Mouse (Mus musculus): ENCODE measurements around the gene Gm10188. TPM values are rescaled to one million over a fixed set of nuclear protein-coding genes. Genes with fewer than 3 reads are reported as not detected.

The Gm10188 gene
- polyA plus RNA-seq, 1 experiment from 2014 or later = not detected

DNA sequence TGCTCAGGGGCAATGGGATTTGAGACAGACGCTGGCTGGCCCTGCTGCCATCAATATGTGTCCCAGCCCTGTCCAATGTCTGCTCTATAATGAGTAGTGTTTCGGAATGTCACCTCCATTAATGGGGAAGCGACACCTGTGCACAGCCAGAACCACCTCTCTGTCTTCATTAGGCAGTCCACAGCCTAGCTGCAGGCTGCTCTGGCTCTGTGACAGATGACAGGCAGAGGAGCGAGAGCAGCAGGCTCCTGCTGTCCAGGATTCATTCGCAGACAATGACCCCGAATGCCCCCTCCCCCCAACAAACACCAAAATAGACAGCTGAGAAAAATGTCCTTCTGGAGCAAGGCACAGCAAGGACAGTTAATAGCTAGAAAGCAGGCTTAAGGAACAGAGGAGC is 16.5 kb downstream of the Gm10188 start:
- H3K36me3 ChIP-seq (ENCODE audit: control insufficient read depth, insufficient read depth, low read length) = no peaks in the 10 kb centered on the region
- no peaks in the 10 kb centered on the region for H3K27me3 ChIP-seq (ENCODE audit: control insufficient read depth, insufficient read depth, low read length)
- no peak for ATAC-seq (ENCODE audit: insufficient number of reproducible peaks, insufficient read depth, low FRiP score, low read depth)
- no peak overlapping the region for H3K4me2 ChIP-seq (replicated peaks; ENCODE audit: low read depth, low read length)
- H3K9ac ChIP-seq (replicated peaks; ENCODE audit: low read depth, low read length) = no peak overlapping the region
- no peaks in the 10 kb centered on the region for H3K9me3 ChIP-seq (ENCODE audit: control insufficient read depth, low read depth, low read length)
- H3K4me1 ChIP-seq (ENCODE audit: control insufficient read depth, insufficient read depth, low read length) = peaks cover 7% of the 10 kb centered on the region
- WGBS = 36% methylated on average over 6 of the region's 6 CpGs
- no peak overlapping the region for H3K27ac ChIP-seq (ENCODE audit: low read length)
- H3K4me3 ChIP-seq (ENCODE audit: low read depth, low read length) = no peak overlapping the region

DNA sequence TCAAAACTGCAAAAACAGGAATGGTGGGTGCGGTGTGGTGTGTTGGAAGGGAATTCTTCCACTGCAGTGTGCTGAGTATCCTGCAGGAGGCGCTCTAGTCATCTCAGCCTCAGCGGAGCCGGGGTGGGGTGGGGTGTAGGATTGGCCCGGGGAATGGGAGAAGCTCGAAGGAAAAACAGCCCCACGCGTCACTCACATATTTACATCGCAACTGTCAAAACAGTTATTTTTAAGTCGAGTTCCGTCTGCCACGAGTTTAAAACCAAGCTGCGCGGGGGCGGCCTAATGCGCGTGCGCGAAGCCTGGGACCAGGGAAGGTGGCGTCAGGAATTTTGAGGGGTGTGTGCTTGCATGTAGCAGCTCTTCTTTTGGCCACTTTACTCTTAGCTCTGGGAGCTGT is 17.3 kb downstream of the Gm10188 start:
- Histone ChIP-seq H3K9ac (replicated peaks; ENCODE audit: low read depth, low read length) (no peak overlapping the region), H3K27me3 (ENCODE audit: control insufficient read depth, insufficient read depth, low read length) (no peaks in the 10 kb centered on the region), H3K27ac (ENCODE audit: low read length) (no peak overlapping the region), H3K36me3 (ENCODE audit: control insufficient read depth, insufficient read depth, low read length) (no peaks in the 10 kb centered on the region), H3K9me3 (ENCODE audit: control insufficient read depth, low read depth, low read length) (no peaks in the 10 kb centered on the region), H3K4me1 (ENCODE audit: control insufficient read depth, insufficient read depth, low read length) (peaks cover 7% of the 10 kb centered on the region), H3K4me2 (replicated peaks; ENCODE audit: low read depth, low read length) (peak overlapping the region; percentile 43), H3K4me3 (ENCODE audit: low read depth, low read length) (peak overlapping the region; percentile 17; the same call in 1 of the 2 replicates)
- 7% methylated on average over 20 of the region's 20 CpGs for WGBS
- no peak for ATAC-seq (ENCODE audit: insufficient number of reproducible peaks, insufficient read depth, low FRiP score, low read depth)

DNA sequence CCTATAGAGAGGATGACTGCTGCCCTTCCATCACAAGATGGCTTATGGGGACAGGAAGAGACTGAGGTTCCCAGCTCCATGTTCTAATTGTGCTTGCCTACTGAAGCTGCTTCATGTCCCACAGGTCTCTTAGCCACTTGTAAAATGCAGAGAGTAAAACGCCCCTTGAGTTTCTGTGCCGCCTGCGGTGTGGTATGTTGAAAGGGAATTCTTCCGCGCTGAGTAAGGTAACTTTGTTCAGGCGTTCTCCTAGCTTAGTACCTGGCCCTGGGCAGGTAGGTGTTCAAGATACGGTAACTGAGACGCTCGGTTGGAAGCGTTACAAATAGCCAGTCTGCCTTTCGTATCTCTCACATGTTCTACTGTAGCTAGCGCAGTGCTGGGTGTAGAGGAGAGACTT is 17.9 kb downstream of the Gm10188 start:
- H3K9me3 ChIP-seq (ENCODE audit: control insufficient read depth, low read depth, low read length) = no peaks in the 10 kb centered on the region
- H3K4me3 ChIP-seq (ENCODE audit: low read depth, low read length) = 0 out of 2 replicates have a peak overlapping the region, but pooled peaks have one; percentile 17
- no peaks in the 10 kb centered on the region for H3K27me3 ChIP-seq (ENCODE audit: control insufficient read depth, insufficient read depth, low read length)
- H3K36me3 ChIP-seq (ENCODE audit: control insufficient read depth, insufficient read depth, low read length) = no peaks in the 10 kb centered on the region
- H3K4me1 ChIP-seq (ENCODE audit: control insufficient read depth, insufficient read depth, low read length) = peaks cover 7% of the 10 kb centered on the region
- no peak overlapping the region for H3K9ac ChIP-seq (replicated peaks; ENCODE audit: low read depth, low read length)
- no peak for ATAC-seq (ENCODE audit: insufficient number of reproducible peaks, insufficient read depth, low FRiP score, low read depth)
- WGBS = 44% methylated on average over 12 of the region's 12 CpGs
- peak overlapping the region; percentile 43 for H3K4me2 ChIP-seq (replicated peaks; ENCODE audit: low read depth, low read length)
- no peak overlapping the region for H3K27ac ChIP-seq (ENCODE audit: low read length)

DNA sequence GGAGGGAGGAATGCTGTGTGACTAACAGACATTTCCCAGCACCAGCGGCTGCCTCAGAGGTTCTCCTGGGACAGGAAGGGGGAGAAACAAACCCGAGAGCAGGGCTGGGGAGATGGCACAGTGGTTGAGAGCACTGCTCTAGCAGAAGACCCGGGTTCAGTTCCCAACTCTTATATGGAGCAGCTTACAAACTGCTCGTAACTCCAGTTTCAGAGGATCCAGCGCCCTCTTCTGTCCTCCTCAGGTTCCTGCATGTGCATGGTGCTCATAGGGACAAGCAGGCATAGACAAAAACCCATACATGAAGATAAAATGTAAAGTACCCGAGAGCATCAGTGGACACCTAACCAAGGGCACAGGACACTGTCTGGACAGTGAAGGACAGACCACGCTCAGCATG is 18.6 kb downstream of the Gm10188 start:
- H3K9ac ChIP-seq (replicated peaks; ENCODE audit: low read depth, low read length) = no peak overlapping the region
- no peak overlapping the region for H3K27ac ChIP-seq (ENCODE audit: low read length)
- H3K36me3 ChIP-seq (ENCODE audit: control insufficient read depth, insufficient read depth, low read length) = no peaks in the 10 kb centered on the region
- H3K4me3 ChIP-seq (ENCODE audit: low read depth, low read length) = no peak overlapping the region
- H3K27me3 ChIP-seq (ENCODE audit: control insufficient read depth, insufficient read depth, low read length) = no peaks in the 10 kb centered on the region
- no peak for ATAC-seq (ENCODE audit: insufficient number of reproducible peaks, insufficient read depth, low FRiP score, low read depth)
- 26% methylated on average over 7 of the region's 7 CpGs for WGBS
- no peaks in the 10 kb centered on the region for H3K9me3 ChIP-seq (ENCODE audit: control insufficient read depth, low read depth, low read length)
- H3K4me2 ChIP-seq (replicated peaks; ENCODE audit: low read depth, low read length) = no peak overlapping the region
- H3K4me1 ChIP-seq (ENCODE audit: control insufficient read depth, insufficient read depth, low read length) = peaks cover 7% of the 10 kb centered on the region

DNA sequence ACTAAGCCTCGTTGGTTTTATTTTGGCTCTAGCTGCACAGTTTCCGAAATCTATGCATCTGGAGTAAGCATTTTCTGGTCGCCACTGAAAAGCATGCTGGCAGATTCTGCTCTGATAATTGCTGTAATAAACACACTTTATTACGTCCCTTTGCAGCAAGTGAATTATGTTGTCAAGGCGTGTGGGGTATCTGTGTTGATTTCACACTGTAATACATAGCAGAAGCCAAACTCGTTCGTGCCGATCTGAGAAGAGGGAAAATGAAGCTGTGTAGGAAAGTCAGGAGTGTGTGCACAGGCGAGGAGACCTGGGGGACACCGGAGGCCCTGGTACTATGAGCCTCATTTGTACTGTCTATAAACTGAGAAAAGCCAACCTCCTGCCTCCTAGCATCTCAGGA is 20.2 kb downstream of the Gm10188 start:
- H3K4me2 ChIP-seq (replicated peaks; ENCODE audit: low read depth, low read length) = no peak overlapping the region
- no peak for ATAC-seq (ENCODE audit: insufficient number of reproducible peaks, insufficient read depth, low FRiP score, low read depth)
- no peak overlapping the region for H3K27ac ChIP-seq (ENCODE audit: low read length)
- no peak overlapping the region for H3K9ac ChIP-seq (replicated peaks; ENCODE audit: low read depth, low read length)
- H3K27me3 ChIP-seq (ENCODE audit: control insufficient read depth, insufficient read depth, low read length) = no peaks in the 10 kb centered on the region
- no peaks in the 10 kb centered on the region for H3K36me3 ChIP-seq (ENCODE audit: control insufficient read depth, insufficient read depth, low read length)
- H3K9me3 ChIP-seq (ENCODE audit: control insufficient read depth, low read depth, low read length) = no peaks in the 10 kb centered on the region
- peaks cover 7% of the 10 kb centered on the region for H3K4me1 ChIP-seq (ENCODE audit: control insufficient read depth, insufficient read depth, low read length)
- no peak overlapping the region for H3K4me3 ChIP-seq (ENCODE audit: low read depth, low read length)
- WGBS = 72% methylated on average over 10 of the region's 10 CpGs

DNA sequence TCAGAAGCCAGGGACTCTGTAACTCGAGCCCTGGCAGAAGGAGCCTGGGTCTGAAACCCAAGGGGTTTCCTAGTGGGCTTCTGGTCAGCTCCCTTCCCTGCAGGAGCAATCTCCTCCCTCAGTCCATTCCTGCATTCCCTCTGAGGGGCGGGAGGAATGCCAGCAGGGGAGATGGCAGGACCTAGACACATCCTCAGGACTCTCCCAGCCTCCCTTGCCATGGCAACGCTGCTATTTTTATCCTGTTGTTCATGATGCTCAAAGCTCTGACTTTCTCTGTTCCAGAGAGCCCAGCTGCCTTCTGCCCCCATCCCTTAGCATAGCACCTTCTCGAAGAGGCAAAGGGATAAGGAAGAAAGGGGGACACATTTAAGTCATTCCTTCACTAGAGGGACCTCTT is 21.4 kb downstream of the Gm10188 start:
- Histone ChIP-seq H3K4me2 (replicated peaks; ENCODE audit: low read depth, low read length) (no peak overlapping the region), H3K9ac (replicated peaks; ENCODE audit: low read depth, low read length) (no peak overlapping the region), H3K27me3 (ENCODE audit: control insufficient read depth, insufficient read depth, low read length) (no peaks in the 10 kb centered on the region), H3K9me3 (ENCODE audit: control insufficient read depth, low read depth, low read length) (no peaks in the 10 kb centered on the region), H3K27ac (ENCODE audit: low read length) (no peak overlapping the region), H3K4me1 (ENCODE audit: control insufficient read depth, insufficient read depth, low read length) (peaks cover 7% of the 10 kb centered on the region), H3K36me3 (ENCODE audit: control insufficient read depth, insufficient read depth, low read length) (no peaks in the 10 kb centered on the region), H3K4me3 (ENCODE audit: low read depth, low read length) (no peak overlapping the region)
- WGBS = 16% methylated on average over 4 of the region's 4 CpGs
- ATAC-seq (ENCODE audit: insufficient number of reproducible peaks, insufficient read depth, low FRiP score, low read depth) = no peak

DNA sequence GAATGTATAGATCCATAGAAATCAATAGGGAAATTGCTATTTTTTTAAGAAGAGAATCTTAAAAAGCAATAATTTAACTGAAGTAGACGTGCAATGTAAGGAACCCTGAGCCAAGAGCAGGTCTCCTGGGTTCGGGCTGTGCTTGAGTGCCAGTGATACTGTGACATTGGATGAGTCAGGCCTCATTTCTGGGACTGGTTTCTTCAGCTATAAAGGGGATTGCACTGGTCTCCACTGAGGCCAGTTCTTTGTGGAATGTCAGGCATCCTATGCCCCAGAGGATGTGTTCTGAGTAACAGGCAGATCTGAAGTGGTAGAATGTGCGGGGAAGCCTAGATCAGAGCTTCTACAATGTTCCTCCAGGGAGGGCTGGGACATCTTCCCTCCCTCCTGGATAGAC is 22.7 kb downstream of the Gm10188 start:
- Histone ChIP-seq H3K9ac (replicated peaks; ENCODE audit: low read depth, low read length) (no peak overlapping the region), H3K4me1 (ENCODE audit: control insufficient read depth, insufficient read depth, low read length) (peaks cover 3% of the 10 kb centered on the region), H3K36me3 (ENCODE audit: control insufficient read depth, insufficient read depth, low read length) (no peaks in the 10 kb centered on the region), H3K9me3 (ENCODE audit: control insufficient read depth, low read depth, low read length) (no peaks in the 10 kb centered on the region), H3K27ac (ENCODE audit: low read length) (no peak overlapping the region), H3K4me2 (replicated peaks; ENCODE audit: low read depth, low read length) (no peak overlapping the region), H3K27me3 (ENCODE audit: control insufficient read depth, insufficient read depth, low read length) (no peaks in the 10 kb centered on the region), H3K4me3 (ENCODE audit: low read depth, low read length) (no peak overlapping the region)
- 82% methylated on average over 3 of the region's 3 CpGs for WGBS
- ATAC-seq (ENCODE audit: insufficient number of reproducible peaks, insufficient read depth, low FRiP score, low read depth) = no peak

DNA sequence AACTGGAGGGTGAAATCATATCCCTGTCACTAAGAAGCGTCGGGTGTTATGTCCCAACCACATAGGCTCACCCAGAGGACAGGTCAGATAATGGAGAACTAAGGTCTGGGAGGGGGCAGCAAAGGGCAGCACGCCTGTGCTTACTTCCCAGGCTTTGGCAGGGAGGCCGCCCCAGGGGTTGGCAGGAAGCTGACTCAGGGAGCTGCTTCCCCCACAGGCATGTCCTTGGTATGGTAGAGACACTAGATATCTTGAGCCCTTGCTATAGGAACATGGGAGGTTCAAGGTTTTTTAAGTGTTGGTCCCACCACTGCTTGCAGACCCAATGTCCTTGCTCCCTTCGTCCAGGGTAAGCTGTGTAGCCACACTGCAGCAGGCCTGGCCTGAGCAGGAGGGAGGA is 23.6 kb downstream of the Gm10188 start:
- H3K4me3 ChIP-seq (ENCODE audit: low read depth, low read length) = no peak overlapping the region
- H3K9me3 ChIP-seq (ENCODE audit: control insufficient read depth, low read depth, low read length) = no peaks in the 10 kb centered on the region
- H3K27me3 ChIP-seq (ENCODE audit: control insufficient read depth, insufficient read depth, low read length) = no peaks in the 10 kb centered on the region
- H3K27ac ChIP-seq (ENCODE audit: low read length) = no peak overlapping the region
- no peak overlapping the region for H3K9ac ChIP-seq (replicated peaks; ENCODE audit: low read depth, low read length)
- ATAC-seq (ENCODE audit: insufficient number of reproducible peaks, insufficient read depth, low FRiP score, low read depth) = no peak
- WGBS = 55% methylated on average over 5 of the region's 5 CpGs
- H3K36me3 ChIP-seq (ENCODE audit: control insufficient read depth, insufficient read depth, low read length) = no peaks in the 10 kb centered on the region
- H3K4me2 ChIP-seq (replicated peaks; ENCODE audit: low read depth, low read length) = no peak overlapping the region
- H3K4me1 ChIP-seq (ENCODE audit: control insufficient read depth, insufficient read depth, low read length) = no peaks in the 10 kb centered on the region

DNA sequence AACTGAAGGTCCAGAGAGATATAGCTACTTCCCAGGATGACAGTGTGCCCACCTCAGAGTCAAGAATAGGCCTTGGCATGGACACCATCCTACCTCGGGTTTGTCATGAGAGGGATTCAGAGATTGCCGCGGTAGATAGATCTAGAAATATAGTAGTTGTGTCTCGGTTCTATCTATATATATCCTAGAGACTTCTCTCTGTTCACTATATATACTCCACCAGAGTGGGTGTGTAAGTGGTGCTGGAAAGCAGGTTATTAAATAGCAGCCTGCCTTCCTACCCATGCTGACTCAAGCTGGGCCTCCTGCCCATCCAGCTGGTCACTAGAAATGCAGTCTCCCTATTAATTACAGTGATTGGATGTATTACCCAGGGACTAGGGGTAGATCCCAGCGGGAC is 26.8 kb downstream of the Gm10188 start:
- ATAC-seq (ENCODE audit: insufficient number of reproducible peaks, insufficient read depth, low FRiP score, low read depth) = no peak

More for the DNA sequence above, 26.8 kb downstream of the Gm10188 start:
- Histone ChIP-seq H3K9me3 (ENCODE audit: control insufficient read depth, low read depth, low read length) (no peaks in the 10 kb centered on the region), H3K27ac (ENCODE audit: low read length) (no peak overlapping the region), H3K36me3 (ENCODE audit: control insufficient read depth, insufficient read depth, low read length) (no peaks in the 10 kb centered on the region), H3K4me1 (ENCODE audit: control insufficient read depth, insufficient read depth, low read length) (peaks cover 7% of the 10 kb centered on the region; the same call in 1 of the 2 replicates), H3K9ac (replicated peaks; ENCODE audit: low read depth, low read length) (no peak overlapping the region), H3K4me3 (ENCODE audit: low read depth, low read length) (no peak overlapping the region), H3K4me2 (replicated peaks; ENCODE audit: low read depth, low read length) (no peak overlapping the region), H3K27me3 (ENCODE audit: control insufficient read depth, insufficient read depth, low read length) (0 out of 2 replicates have a peak, but pooled peaks cover 2% of the 10 kb centered on the region)
- WGBS = 95% methylated on average over 5 of the region's 5 CpGs
